Mouse (Mus musculus): ENCODE results near the gene Snx30. TPM values are rescaled to one million over a fixed set of nuclear protein-coding genes. Genes with fewer than 3 reads are reported as not detected.
A peak's percentile ranks its signal among the peaks of the same experiment; 100 is the strongest.
"Not testable (repeated sequence)": the region's sequence is repeated elsewhere in the genome, so short reads cannot be mapped to it uniquely, and the experiment has no call there.

The Snx30 gene
- polyA plus RNA-seq, 2 experiments, result 1.6 to 2.2 TPM

GRCm38 (mm10) chr4:59793626-59794025, 12.0 kb upstream of the Snx30 start:
- 77% methylated on average over 2 of the region's 2 CpGs for WGBS (ENCODE audit: insufficient replicate concordance)
- ATAC-seq (ENCODE audit: insufficient read depth); H3K9me3 ChIP-seq (ENCODE audit: control insufficient read depth, low read length); H3K27ac ChIP-seq; DNase-seq (ENCODE audit: low read depth in 3 of 3, low spot score in 3 of 3); H3K4me3 ChIP-seq (ENCODE audit: insufficient read depth in 1 of 2, low read depth in 2 of 2, low read length in 2 of 2); H3K4me2 ChIP-seq (ENCODE audit: low read depth); H3K36me3 ChIP-seq (replicated peaks; ENCODE audit: control insufficient read depth, insufficient read depth, low read depth); H3K27me3 ChIP-seq (ENCODE audit: control insufficient read depth, insufficient read depth, low read length); H3K4me1 ChIP-seq (replicated peaks; ENCODE audit: control insufficient read depth in 2 of 2, insufficient read depth in 2 of 2, low read length in 1 of 2); H3K9ac ChIP-seq (replicated peaks): not testable (repeated sequence)
- TF ChIP-seq CTCF (IDR thresholded peaks at IDR 0.05; ENCODE audit: low read depth), result peak; percentile 16; the same call in 1 of the 2 replicates

DNA sequence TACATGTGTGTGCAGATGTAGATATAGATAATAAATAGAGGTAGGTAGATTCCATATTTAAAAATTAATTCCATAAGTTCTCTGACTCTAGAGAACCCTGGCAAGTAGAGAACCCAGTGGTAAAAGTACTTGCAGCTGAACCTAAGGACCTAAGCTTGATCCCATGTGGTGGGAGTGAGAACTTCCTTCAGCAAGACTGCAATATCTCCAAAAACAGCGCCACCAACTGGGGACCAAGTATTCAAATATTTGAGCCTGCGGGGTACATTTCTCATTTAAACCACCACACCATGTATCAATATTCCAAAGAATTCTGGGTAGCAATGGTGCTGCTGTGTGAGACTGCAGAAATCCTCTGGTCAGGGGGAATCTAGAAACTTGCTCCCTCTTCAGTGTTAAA, 11.5 kb upstream of the Snx30 start:
- ATAC-seq (ENCODE audit: insufficient read depth), result no peak
- WGBS (ENCODE audit: insufficient replicate concordance), result 68% methylated on average over 2 of the region's 2 CpGs

DNA sequence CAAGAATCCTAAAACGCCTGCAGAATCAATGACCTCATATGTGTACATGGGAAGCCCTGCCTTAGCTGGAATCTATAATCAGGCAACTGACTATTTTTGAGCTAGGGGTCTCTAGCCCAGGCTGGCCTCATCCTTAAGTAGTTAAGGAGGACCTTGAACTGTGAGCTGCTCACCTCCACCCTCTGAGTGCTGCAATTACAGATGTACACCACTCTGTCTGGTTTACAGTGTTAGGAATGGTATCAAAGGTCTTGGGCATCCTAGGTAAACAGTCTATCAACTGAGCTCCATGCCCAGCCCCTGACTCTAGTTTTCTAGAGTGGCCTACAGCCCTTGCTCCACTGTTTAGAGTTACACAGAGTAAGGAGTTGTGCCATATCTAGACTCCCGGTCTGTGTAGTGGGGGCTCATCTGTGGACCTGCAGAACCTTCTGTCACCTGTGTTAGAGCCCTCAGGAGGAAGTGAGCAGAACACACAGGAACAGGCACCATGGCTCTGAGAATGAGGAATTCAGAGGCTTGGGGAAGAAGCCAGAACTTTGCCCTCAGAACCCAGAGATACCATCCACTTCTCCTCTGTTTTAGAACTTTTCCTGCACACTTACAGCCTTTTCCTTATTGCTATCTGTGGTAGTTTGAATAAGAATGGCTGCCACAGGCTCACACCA, 9.7 kb upstream of the Snx30 start:
- no peaks in the 10 kb centered on the region; the same call in 1 of the 2 replicates for H3K27me3 ChIP-seq (ENCODE audit: control insufficient read depth, insufficient read depth, low read length)
- no peak for TF ChIP-seq EP300 (IDR thresholded peaks at IDR 0.05; ENCODE audit: low read depth)
- no peak for TF ChIP-seq CTCF (IDR thresholded peaks at IDR 0.05; ENCODE audit: low read depth)
- no peaks in the 10 kb centered on the region for H3K4me1 ChIP-seq (replicated peaks; ENCODE audit: control insufficient read depth in 2 of 2, insufficient read depth in 2 of 2, low read length in 1 of 2)

More for the DNA sequence above, 11.5 kb upstream of the Snx30 start:
- DNase-seq (ENCODE audit: low read depth in 3 of 3, low spot score in 3 of 3), result no peak
- H3K4me2 ChIP-seq (ENCODE audit: low read depth), result no peak overlapping the region
- no peaks in the 10 kb centered on the region for H3K36me3 ChIP-seq (replicated peaks; ENCODE audit: control insufficient read depth, insufficient read depth, low read depth)
- no peaks in the 10 kb centered on the region for H3K9me3 ChIP-seq (ENCODE audit: control insufficient read depth, low read length)
- no peak overlapping the region for H3K27ac ChIP-seq
- TF ChIP-seq EP300 (IDR thresholded peaks at IDR 0.05; ENCODE audit: low read depth) (no peak), CTCF (IDR thresholded peaks at IDR 0.05; ENCODE audit: low read depth) (no peak; the same call in 1 of the 2 replicates)
- no peaks in the 10 kb centered on the region for H3K4me1 ChIP-seq (replicated peaks; ENCODE audit: control insufficient read depth in 2 of 2, insufficient read depth in 2 of 2, low read length in 1 of 2)
- H3K27me3 ChIP-seq (ENCODE audit: control insufficient read depth, insufficient read depth, low read length), result no peaks in the 10 kb centered on the region; the same call in 1 of the 2 replicates
- no peak overlapping the region for H3K9ac ChIP-seq (replicated peaks)
- H3K4me3 ChIP-seq (ENCODE audit: insufficient read depth in 1 of 2, low read depth in 2 of 2, low read length in 2 of 2), result no peak overlapping the region

DNA sequence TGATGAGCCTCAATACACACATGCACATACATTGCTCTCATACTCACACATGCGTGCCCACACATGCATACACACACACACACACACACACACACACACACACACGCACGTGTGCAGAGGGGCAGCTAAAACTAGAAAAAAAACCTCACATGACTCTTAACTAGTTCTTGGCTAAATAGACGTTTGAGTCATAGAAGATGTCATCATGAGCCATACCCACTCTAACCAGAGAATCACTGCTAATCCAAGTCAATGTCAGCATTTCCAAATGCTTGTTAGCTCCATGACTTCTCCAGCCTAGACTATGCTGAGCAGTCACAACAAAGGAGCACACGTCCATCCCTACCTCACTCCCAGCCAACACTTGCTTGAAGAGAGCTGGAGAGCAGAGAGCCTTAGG, 5.5 kb upstream of the Snx30 start:
- no peak overlapping the region for H3K4me3 ChIP-seq (ENCODE audit: insufficient read depth in 1 of 2, low read depth in 2 of 2, low read length in 2 of 2)
- H3K9me3 ChIP-seq (ENCODE audit: control insufficient read depth, low read length), result no peaks in the 10 kb centered on the region
- no peak overlapping the region for H3K4me2 ChIP-seq (ENCODE audit: low read depth)
- TF ChIP-seq EP300 (IDR thresholded peaks at IDR 0.05; ENCODE audit: low read depth) (no peak), CTCF (IDR thresholded peaks at IDR 0.05; ENCODE audit: low read depth) (no peak)
- DNase-seq (ENCODE audit: low read depth in 3 of 3, low spot score in 3 of 3) (no peak), ATAC-seq (ENCODE audit: insufficient read depth) (no peak)
- WGBS (ENCODE audit: insufficient replicate concordance), result 65% methylated on average over 5 of the region's 5 CpGs
- H3K27me3 ChIP-seq (ENCODE audit: control insufficient read depth, insufficient read depth, low read length), result no peaks in the 10 kb centered on the region
- no peaks in the 10 kb centered on the region for H3K36me3 ChIP-seq (replicated peaks; ENCODE audit: control insufficient read depth, insufficient read depth, low read depth)
- peaks cover 15 to 23% of the 10 kb centered on the region in 2 experiments for H3K4me1 ChIP-seq (replicated peaks; ENCODE audit: control insufficient read depth in 2 of 2, insufficient read depth in 2 of 2, low read length in 1 of 2)
- no peak overlapping the region for H3K9ac ChIP-seq (replicated peaks)
- no peak overlapping the region for H3K27ac ChIP-seq

More for the DNA sequence above, 9.7 kb upstream of the Snx30 start:
- Histone ChIP-seq H3K9me3 (ENCODE audit: control insufficient read depth, low read length) (no peaks in the 10 kb centered on the region), H3K36me3 (replicated peaks; ENCODE audit: control insufficient read depth, insufficient read depth, low read depth) (no peaks in the 10 kb centered on the region), H3K9ac (replicated peaks) (no peak overlapping the region), H3K4me3 (ENCODE audit: insufficient read depth in 1 of 2, low read depth in 2 of 2, low read length in 2 of 2) (no peak overlapping the region), H3K27ac (no peak overlapping the region), H3K4me2 (ENCODE audit: low read depth) (no peak overlapping the region)
- no peak for ATAC-seq (ENCODE audit: insufficient read depth)
- WGBS (ENCODE audit: insufficient replicate concordance), result 60% methylated on average over 2 of the region's 2 CpGs
- no peak for DNase-seq (ENCODE audit: low read depth in 3 of 3, low spot score in 3 of 3)

GRCm38 (mm10) chr4:59801489-59801888, 4.2 kb upstream of the Snx30 start, which contains the start of gene Inip:
TSS of gene Inip (minus strand) at chr4:59801589.
- peak within 1 kb of the TSS; percentile 55; the same call in 1 of the 2 replicates for H3K27ac ChIP-seq
- ATAC-seq (ENCODE audit: insufficient read depth) (no peak), DNase-seq (ENCODE audit: low read depth in 3 of 3, low spot score in 3 of 3) (no peak)
- no peaks in the 10 kb centered on the region for H3K36me3 ChIP-seq (replicated peaks; ENCODE audit: control insufficient read depth, insufficient read depth, low read depth)
- H3K27me3 ChIP-seq (ENCODE audit: control insufficient read depth, insufficient read depth, low read length), result no peaks in the 10 kb centered on the region
- no peak for TF ChIP-seq EP300 (IDR thresholded peaks at IDR 0.05; ENCODE audit: low read depth)
- TF ChIP-seq CTCF (IDR thresholded peaks at IDR 0.05; ENCODE audit: low read depth), result no peak
- no peaks in the 10 kb centered on the region for H3K9me3 ChIP-seq (ENCODE audit: control insufficient read depth, low read length)
- H3K4me1 ChIP-seq (replicated peaks; ENCODE audit: control insufficient read depth in 2 of 2, insufficient read depth in 2 of 2, low read length in 1 of 2), result peaks cover 15 to 26% of the 10 kb centered on the region in 2 experiments
- H3K4me3 ChIP-seq (ENCODE audit: insufficient read depth in 1 of 2, low read depth in 2 of 2, low read length in 2 of 2), result no peak within 1 kb of the TSS
- no peak within 1 kb of the TSS; the same call in 1 of the 2 replicates for H3K4me2 ChIP-seq (ENCODE audit: low read depth)
- 0 out of 2 replicates have a peak within 1 kb of the TSS, but pooled peaks have one; percentile 6 for H3K9ac ChIP-seq (replicated peaks)

Measured in liver, embryonic 14.5 days (tissue).